Mouse (Mus musculus): Measurements from ENCODE around the gene Mavs.

DNA sequence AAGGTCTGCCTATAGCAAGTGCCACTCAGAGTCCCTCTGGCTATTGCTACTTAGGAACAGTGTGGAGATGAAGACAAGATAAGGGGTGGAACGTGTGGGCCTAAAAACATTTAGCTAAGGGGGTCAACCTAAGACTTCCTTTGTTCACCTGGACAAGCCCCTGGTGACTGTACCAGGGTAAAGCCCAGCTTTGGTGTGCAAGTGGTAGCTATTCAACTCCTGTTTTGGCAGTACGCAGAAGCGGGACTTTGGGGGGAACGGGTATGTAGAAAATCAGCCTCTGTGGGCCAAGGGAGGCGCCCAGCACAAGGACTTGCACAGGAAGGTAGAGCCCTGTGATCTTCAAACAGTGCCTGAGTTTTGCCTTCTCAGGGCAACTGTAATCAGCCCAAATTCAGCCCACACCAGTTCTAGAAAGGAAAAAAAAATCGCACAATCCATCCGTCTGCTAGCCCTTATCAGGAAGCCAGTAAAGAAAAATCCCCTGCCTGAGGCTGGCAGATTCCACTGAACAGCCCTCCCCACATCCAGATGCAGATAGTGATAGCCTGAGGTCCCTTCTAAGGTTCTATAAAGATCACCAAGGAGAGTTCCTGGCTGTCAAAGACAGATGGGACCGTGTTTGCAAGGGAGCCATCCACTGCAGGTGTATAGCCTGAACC is 28.2 kb upstream of the Mavs start:
- no peak for TF ChIP-seq CTCF (IDR thresholded peaks at IDR 0.05; ENCODE audit: borderline replicate concordance, insufficient read depth, low read length)
- no peak for TF ChIP-seq POLR2A (IDR thresholded peaks at IDR 0.05; ENCODE audit: low read depth, low read length)
